Mouse (Mus musculus): ENCODE results near the gene Mipep.
A peak's percentile ranks its signal among the peaks of the same experiment; 100 is the strongest.

GRCm38 (mm10) chr14:60784427-60785315, at the start of gene Mipep:
- peak; percentile 95 for TF ChIP-seq CTCF (IDR thresholded peaks at IDR 0.05; ENCODE audit: low read depth)
- TF ChIP-seq EP300 (optimal IDR thresholded peaks at IDR 0.05), result no peak

All from stomach, postnatal 0 days (tissue).